ENCODE assay signal across 9 mouse cellular contexts in the genomic region with DNA sequence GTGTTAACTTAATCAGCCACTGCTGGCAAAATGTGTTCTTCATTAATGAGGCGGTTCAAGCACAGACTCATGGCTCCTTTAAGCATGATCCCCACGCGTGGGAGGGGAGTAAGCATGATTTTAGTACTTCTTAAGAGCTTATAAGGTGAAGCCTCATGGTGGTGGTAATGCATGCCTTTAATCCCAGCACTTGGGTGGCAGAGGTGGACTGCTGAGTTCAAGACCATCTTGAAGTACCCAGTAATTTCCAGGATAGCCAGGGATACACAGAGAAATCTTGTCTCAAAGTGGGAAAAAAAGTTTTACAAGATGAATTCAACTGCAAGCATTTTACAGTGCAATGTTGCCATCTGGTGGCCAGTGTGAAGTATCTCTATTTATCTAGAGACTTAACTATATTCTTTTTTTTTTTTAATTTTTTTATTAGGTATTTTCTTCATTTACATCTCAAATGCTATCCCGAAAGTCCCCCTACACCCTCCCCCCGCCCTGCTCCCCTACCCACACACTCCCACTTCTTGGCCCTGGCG.
DNase-seq lines count a peak whose midpoint lies in the region; TF ChIP-seq lines count a peak whose summit lies in the region.
"Had no signal": no experiment of that assay in that cellular context is flagged by ENCODE, and none has a peak within 500 bp of the region (broad histone marks: within the 10 kb centered on the region; RNA-seq: fewer than 3 reads in every experiment).

No protein-coding gene starts in this region.

- TF ChIP-seq POLR2A in lung, adult 2 months (IDR thresholded peaks at IDR 0.05; ENCODE audit: borderline replicate concordance, extremely low read depth, low read depth, low read length) = no peak

- no peak overlapping the region for H3K4me3 ChIP-seq in layer of hippocampus, adult 2 months
- H3K4me3 ChIP-seq in lung, adult 2 months (replicated peaks; ENCODE audit: extremely low read depth, low read depth, low read length) = no peak overlapping the region
- H3K4me3 ChIP-seq: lung, embryonic 15.5 days had no signal

- H3K36me3 ChIP-seq in splenic B cell, adult 2 months (ENCODE audit: control insufficient read depth, insufficient read depth, low read length, poor library complexity, severe bottlenecking) = no peaks in the 10 kb centered on the region
- H3K36me3 ChIP-seq: lung, embryonic 15.5 days had no signal

- TF ChIP-seq CTCF in layer of hippocampus, adult 2 months (conservative IDR thresholded peaks at IDR 0.05) = peak; percentile 81
- TF ChIP-seq CTCF in lung, adult 2 months (IDR thresholded peaks at IDR 0.05; ENCODE audit: insufficient read depth, low read length) = 0 out of 2 replicates have a peak, but pooled peaks have one; percentile 13

- DNase-seq in layer of hippocampus, adult 2 months (ENCODE audit: low spot score in 2 of 2) = peak; percentile 21 to 65
- DNase-seq in layer of hippocampus, adult 9-10 months (ENCODE audit: low spot score) = no peak
- DNase-seq in ES-CJ7 (ENCODE audit: low read depth, low spot score) = peak; percentile 64
- peak; percentile 72 for DNase-seq in adrenal gland, postnatal 14 days
- DNase-seq in forelimb bud, embryonic 11.5 days (ENCODE audit: low read depth, low spot score) = peak; percentile 83
- no peak for DNase-seq in lung, adult 2 months
- DNase-seq in splenic B cell, adult 2 months (ENCODE audit: low read depth, low spot score) = peak; percentile 2
- DNase-seq in spleen, postnatal 14 days (ENCODE audit: low spot score in 2 of 2) = no peak

- H3K27ac ChIP-seq in layer of hippocampus, adult 2 months = no peak overlapping the region
- H3K27ac ChIP-seq: lung, embryonic 15.5 days had no signal

- no peaks in the 10 kb centered on the region; the same call in 1 of the 2 replicates for H3K4me1 ChIP-seq in lung, adult 2 months (ENCODE audit: control insufficient read depth, insufficient read depth, low read length)
- H3K4me1 ChIP-seq: lung, embryonic 15.5 days had no signal

- no peaks in the 10 kb centered on the region for H3K27me3 ChIP-seq in splenic B cell, adult 2 months (ENCODE audit: control insufficient read depth, insufficient read depth, low read length, poor library complexity, severe bottlenecking)
- H3K27me3 ChIP-seq: lung, embryonic 15.5 days had no signal

- WGBS in lung, adult 2 months = 41% methylated on average over 6 of the region's 6 CpGs

Comparison
In these comparisons a context has a peak if more than half of its experiments do, and no peak if none do; other contexts are left out.
1. DNase-seq: peak in layer of hippocampus, adult 2 months (2 of 2), ES-CJ7 (single experiment), adrenal gland, postnatal 14 days (single experiment), forelimb bud, embryonic 11.5 days (single experiment) and splenic B cell, adult 2 months (single experiment); none in layer of hippocampus, adult 9-10 months (single experiment), lung, adult 2 months (single experiment) and spleen, postnatal 14 days (0 of 2).